Mouse (Mus musculus) heart, adult 2 months (tissue): Measurements from ENCODE around the gene Adh6b. TPM values are rescaled to one million over a fixed set of nuclear protein-coding genes. Genes with fewer than 3 reads are reported as not detected.

Experiments used
- DNase-seq, 2 experiments: peaks; one replicate each; pipeline ENCODE4 v3.0.0; 2021
- H3K27ac ChIP-seq: fragments of 200-600 bp; 2 replicates; pipeline ENCODE4 v1.8.1; 2022
- H3K27me3 ChIP-seq: fragments of 200-500 bp; 2 replicates; pipeline ENCODE4 v1.6.1; 2012; ENCODE audit warnings: mild to moderate bottlenecking, low read length, inconsistent platforms, mixed read lengths; ENCODE audit not compliant: control insufficient read depth, insufficient read depth
- H3K36me3 ChIP-seq: fragments of 200-500 bp; 2 replicates; pipeline ENCODE4 v1.6.1; 2012; ENCODE audit warnings: low read length, inconsistent platforms; ENCODE audit not compliant: control insufficient read depth, insufficient read depth
- H3K4me1 ChIP-seq: fragments of 200-500 bp; 2 replicates; pipeline ENCODE4 v1.6.1; 2011; ENCODE audit warnings: low read length; ENCODE audit not compliant: control insufficient read depth, insufficient read depth
- H3K4me3 ChIP-seq: fragments of 200-600 bp; 2 replicates; pipeline ENCODE4 v1.8.1; 2022
- H3K79me2 ChIP-seq: fragments of 200-500 bp; replicated peaks from 2 replicates; pipeline ENCODE4 v1.6.1; 2012; ENCODE audit warnings: mild to moderate bottlenecking, inconsistent platforms, low read length, moderate library complexity, mixed read lengths; ENCODE audit not compliant: control insufficient read depth, insufficient read depth
- H3K9ac ChIP-seq: fragments of 200-500 bp; 2 replicates; pipeline ENCODE4 v1.6.1; 2012; ENCODE audit warnings: low read depth, mild to moderate bottlenecking, control low read depth, inconsistent platforms, low read length, mixed read lengths
- CTCF ChIP-seq: fragments of 200-600 bp; IDR thresholded peaks from 2 replicates; pipeline ENCODE4 v1.8.1; 2022; ENCODE audit warnings: antibody characterized with exemption, mild to moderate bottlenecking, moderate library complexity
- EP300 ChIP-seq: fragments of 200-500 bp; IDR thresholded peaks from 2 replicates; pipeline ENCODE4 v1.6.1; 2011; ENCODE audit warnings: low read depth, low read length, control low read depth; ENCODE audit not compliant: insufficient read depth
- POLR2A ChIP-seq: fragments of 200-500 bp; IDR thresholded peaks from 2 replicates; pipeline ENCODE4 v1.6.1; 2011; ENCODE audit warnings: mild to moderate bottlenecking, low read depth, low read length, control low read depth; ENCODE audit not compliant: insufficient read depth
- WGBS: fragments of 180-500 bp; shearing (Covaris S2); methylation state at CpG from one replicate; pipeline ENCODE4 v1.1.7; 2018; 5-methylcytosine and 5-hydroxymethylcytosine counted together
- intact Hi-C: fragments of 180-260 bp; cut with DNase I; formaldehyde crosslinking; loops from one replicate; pipeline ENCODE4 v1.15.1; 2025
- polyA plus RNA-seq: library from polyadenylated mRNA; depleted of rRNA; stranded (reverse); fragments of >200 nt; gene quantifications from 2 replicates; pipeline ENCODE4 v1.2.3, GENCODE M21; 2012
- total RNA-seq, 2 experiments: library from RNA; stranded (reverse); gene quantifications; 2 replicates each; pipeline ENCODE4 v1.2.3; 2021

Gene Adh6b
- total and polyA plus RNA-seq, 3 experiments: 0.18 to 2.0 (median 1.4) TPM

- Histone ChIP-seq H3K4me1 (no peaks in the 10 kb centered on the region), H3K4me3 (no peak overlapping the region), H3K27ac (no peak overlapping the region), H3K79me2 (no peaks in the 10 kb centered on the region), H3K36me3 (no peaks in the 10 kb centered on the region), H3K27me3 (no peaks in the 10 kb centered on the region), H3K9ac (no peak overlapping the region)
- DNase-seq: no peak
- TF ChIP-seq EP300: no peak
- no peak for TF ChIP-seq CTCF
- TF ChIP-seq POLR2A: no peak
- WGBS: 93% methylated on average over 17 of the region's 17 CpGs
- intact Hi-C loops: no loop called here
Observed at GRCm38 (mm10) chr3:138325001-138325400, 16.6 kb upstream of the Adh6b start.

GRCm38 (mm10) chr3:138325466-138325865 is 16.1 kb upstream of the Adh6b start:
- H3K36me3 ChIP-seq: no peaks in the 10 kb centered on the region
- no peak overlapping the region for H3K4me3 ChIP-seq
- 89% methylated on average over 6 of the region's 6 CpGs for whole genome bisulfite sequencing
- intact Hi-C loops: no loop called here
- H3K27ac ChIP-seq: no peak overlapping the region
- H3K79me2 ChIP-seq: no peaks in the 10 kb centered on the region
- H3K9ac ChIP-seq: no peak overlapping the region
- H3K27me3 ChIP-seq: no peaks in the 10 kb centered on the region
- DNase-seq: no peak
- TF ChIP-seq CTCF: no peak
- no peak for TF ChIP-seq POLR2A
- no peak for TF ChIP-seq EP300
- H3K4me1 ChIP-seq: no peaks in the 10 kb centered on the region

- H3K4me1 ChIP-seq: no peaks in the 10 kb centered on the region
- 88% methylated on average over 8 of the region's 8 CpGs for WGBS
- H3K36me3 ChIP-seq: no peaks in the 10 kb centered on the region
- intact Hi-C loops: no loop called here
- H3K27ac ChIP-seq: no peak overlapping the region
- H3K79me2 ChIP-seq: no peaks in the 10 kb centered on the region
- no peaks in the 10 kb centered on the region for H3K27me3 ChIP-seq
- no peak for DNase-seq
- H3K4me3 ChIP-seq: no peak overlapping the region
- H3K9ac ChIP-seq: no peak overlapping the region
- no peak for TF ChIP-seq EP300
- no peak for TF ChIP-seq CTCF
- TF ChIP-seq POLR2A: no peak
Observed at GRCm38 (mm10) chr3:138333910-138334309, 7.7 kb upstream of the Adh6b start.

- WGBS: 75% methylated on average over 4 of the region's 4 CpGs
- Histone ChIP-seq H3K9ac (no peak overlapping the region), H3K27ac (no peak overlapping the region), H3K79me2 (no peaks in the 10 kb centered on the region), H3K36me3 (no peaks in the 10 kb centered on the region), H3K27me3 (no peaks in the 10 kb centered on the region), H3K4me1 (no peaks in the 10 kb centered on the region), H3K4me3 (no peak overlapping the region)
- TF ChIP-seq EP300: no peak
- TF ChIP-seq CTCF: no peak
- TF ChIP-seq POLR2A: no peak
- DNase-seq: no peak
- intact Hi-C loops: no loop called here
Observed at GRCm38 (mm10) chr3:138334320-138334719, 7.3 kb upstream of the Adh6b start.

- Histone ChIP-seq H3K79me2 (no peaks in the 10 kb centered on the region), H3K4me3 (no peak overlapping the region), H3K9ac (no peak overlapping the region), H3K4me1 (no peaks in the 10 kb centered on the region), H3K27me3 (no peaks in the 10 kb centered on the region), H3K36me3 (no peaks in the 10 kb centered on the region), H3K27ac (no peak overlapping the region)
- TF ChIP-seq CTCF: no peak
- no peak for TF ChIP-seq EP300
- TF ChIP-seq POLR2A: no peak
- no peak for DNase-seq
- intact Hi-C loops: no loop called here
- WGBS: 88% methylated on average over 1 of the region's 1 CpGs
Observed at GRCm38 (mm10) chr3:138335566-138335965, 6.0 kb upstream of the Adh6b start.

GRCm38 (mm10) chr3:138336104-138336754 is 5.3 kb upstream of the Adh6b start:
- no peak overlapping the region for H3K27ac ChIP-seq

More at GRCm38 (mm10) chr3:138336104-138336754, 5.3 kb upstream of the Adh6b start:
- no peaks in the 10 kb centered on the region for H3K79me2 ChIP-seq
- H3K4me1 ChIP-seq: no peaks in the 10 kb centered on the region
- no peaks in the 10 kb centered on the region for H3K36me3 ChIP-seq
- no peak overlapping the region for H3K4me3 ChIP-seq
- intact Hi-C loops: no loop called here
- TF ChIP-seq EP300 (no peak), POLR2A (no peak), CTCF (no peak)
- 36% methylated on average over 3 of the region's 3 CpGs for WGBS
- DNase-seq: no peak
- H3K27me3 ChIP-seq: no peaks in the 10 kb centered on the region
- no peak overlapping the region for H3K9ac ChIP-seq
